Mouse (Mus musculus): ENCODE measurements around the gene St3gal3.
A peak's percentile ranks its signal among the peaks of the same experiment; 100 is the strongest.

Gene St3gal3

DNA sequence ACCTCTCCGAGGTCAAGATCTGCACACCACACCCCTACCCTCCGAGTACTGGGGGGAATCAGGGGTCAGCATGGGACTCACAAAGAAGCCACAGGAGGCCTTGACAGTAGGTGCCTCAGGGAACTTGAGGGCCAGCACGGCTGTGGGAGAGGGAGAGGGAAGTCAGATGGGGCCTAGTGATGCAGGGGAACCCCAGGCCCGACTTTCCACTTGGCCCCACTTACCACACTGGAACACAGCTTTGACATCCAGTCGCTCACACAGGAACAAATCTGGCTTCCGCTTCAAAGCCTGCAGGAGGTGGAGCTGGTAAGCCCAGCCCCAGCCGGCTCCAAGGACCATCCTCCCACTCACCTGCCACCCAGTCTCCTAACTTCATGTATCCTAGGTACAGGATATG lies 239.4 kb downstream of the St3gal3 start:
- no peak for DNase-seq (ENCODE audit: low spot score)

DNA sequence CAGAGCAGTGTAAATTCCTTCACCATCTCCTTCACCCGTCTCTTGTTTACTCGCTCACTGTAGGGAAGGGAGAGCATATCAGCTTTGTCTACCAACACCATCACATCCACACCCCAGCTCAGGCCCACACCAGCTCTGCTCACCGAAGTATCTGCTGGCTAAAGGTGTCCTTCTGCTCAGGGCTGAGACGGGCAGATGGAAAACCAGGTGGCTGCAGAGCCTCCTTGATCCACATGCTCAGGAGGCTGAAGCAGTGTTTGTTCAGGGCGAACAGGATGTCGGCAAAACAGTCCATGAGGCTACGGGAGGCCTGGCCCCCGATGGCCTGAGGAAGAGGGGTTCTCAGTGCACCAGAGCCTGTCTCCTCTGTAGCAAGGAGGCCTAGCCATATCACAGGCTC lies 240.1 kb downstream of the St3gal3 start:
- no peak for DNase-seq (ENCODE audit: low spot score)

DNA sequence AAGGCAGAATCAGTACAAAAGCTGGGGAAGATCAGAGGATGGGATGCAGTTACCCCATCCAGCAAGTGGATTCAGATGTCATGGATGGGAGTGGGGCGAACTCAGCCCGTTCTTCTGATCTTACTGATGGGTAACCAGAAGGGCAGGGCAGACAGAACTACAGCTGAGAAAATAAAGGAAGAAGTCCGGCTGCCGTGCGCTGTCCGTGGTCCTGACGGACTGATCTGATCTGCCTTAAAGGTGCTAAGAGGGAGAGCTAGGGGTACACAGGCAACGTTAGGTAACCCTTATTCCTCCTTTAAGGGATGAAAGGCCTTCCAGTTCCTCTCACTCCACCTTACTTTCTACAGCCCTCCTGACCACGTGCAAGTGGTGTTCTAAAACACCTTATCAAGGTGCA lies 241.3 kb downstream of the St3gal3 start:
- no peak for DNase-seq (ENCODE audit: low spot score)

DNA sequence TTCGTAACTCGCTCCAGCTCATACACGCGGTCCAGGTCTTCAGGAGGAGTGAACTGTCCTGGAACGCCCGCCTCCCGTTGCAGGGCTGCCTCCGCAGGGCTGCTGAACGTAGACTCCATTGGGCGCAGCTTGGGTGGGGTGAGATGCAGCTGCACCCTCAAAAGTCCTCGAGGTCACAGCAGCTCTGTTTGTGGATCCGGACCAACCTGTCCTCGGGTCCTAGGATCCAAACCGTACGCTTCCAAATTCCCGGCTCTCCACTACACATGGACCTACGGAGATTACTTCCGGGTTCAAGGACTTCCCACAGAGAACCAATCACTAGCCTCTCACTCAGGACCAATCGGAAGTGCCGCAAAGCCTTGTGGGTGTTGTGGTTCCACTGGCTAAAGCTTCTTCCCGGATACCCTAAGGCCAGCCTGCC lies 243.0 kb downstream of the St3gal3 start, which contains the start of gene Dph2:
Gene Dph2 (minus strand): TSS at position 295 of the 424 bp plus-strand sequence.
- peak; percentile 72 for DNase-seq (ENCODE audit: low spot score)

DNA sequence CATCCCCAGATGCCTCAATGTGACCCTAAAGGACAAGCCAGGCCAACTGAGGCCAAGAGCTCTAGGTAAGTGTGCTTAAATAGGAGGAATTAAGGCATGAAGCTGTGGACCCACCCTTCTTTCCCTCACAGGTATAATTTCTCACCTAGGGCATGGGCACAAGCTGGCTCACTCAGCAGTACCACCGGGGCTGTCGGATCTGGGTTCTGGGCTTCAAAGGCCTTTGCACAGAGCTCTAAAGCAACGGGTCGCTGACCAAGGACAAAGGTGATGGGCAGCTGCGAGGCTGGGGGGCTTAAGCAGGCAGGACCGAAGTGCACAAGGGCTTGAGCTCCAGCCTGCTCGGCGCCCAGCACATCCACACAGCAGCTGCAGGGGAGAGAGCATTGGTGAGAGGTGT lies 244.0 kb downstream of the St3gal3 start:
- no peak for DNase-seq (ENCODE audit: low spot score)

DNA sequence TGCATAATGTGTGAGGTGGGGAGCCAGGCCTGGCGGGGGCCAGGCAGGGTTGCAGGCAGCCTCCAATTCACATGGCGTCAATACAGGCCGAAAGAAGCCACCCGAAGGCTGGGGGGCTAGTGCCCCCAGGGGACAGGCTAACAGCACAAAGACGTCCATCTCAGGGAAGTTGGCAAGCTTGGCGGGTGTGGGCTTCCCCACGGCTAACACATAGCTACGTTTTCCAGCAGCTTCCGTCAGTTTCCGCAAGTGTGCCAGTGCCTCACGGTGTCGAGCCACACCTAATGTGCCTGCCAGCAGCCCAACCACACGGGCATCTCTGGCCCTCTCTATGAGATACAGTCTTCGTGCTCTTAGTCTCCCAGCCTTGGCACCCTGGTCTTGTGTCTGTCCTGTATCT lies 244.7 kb downstream of the St3gal3 start:
- no peak for DNase-seq (ENCODE audit: low spot score)

DNA sequence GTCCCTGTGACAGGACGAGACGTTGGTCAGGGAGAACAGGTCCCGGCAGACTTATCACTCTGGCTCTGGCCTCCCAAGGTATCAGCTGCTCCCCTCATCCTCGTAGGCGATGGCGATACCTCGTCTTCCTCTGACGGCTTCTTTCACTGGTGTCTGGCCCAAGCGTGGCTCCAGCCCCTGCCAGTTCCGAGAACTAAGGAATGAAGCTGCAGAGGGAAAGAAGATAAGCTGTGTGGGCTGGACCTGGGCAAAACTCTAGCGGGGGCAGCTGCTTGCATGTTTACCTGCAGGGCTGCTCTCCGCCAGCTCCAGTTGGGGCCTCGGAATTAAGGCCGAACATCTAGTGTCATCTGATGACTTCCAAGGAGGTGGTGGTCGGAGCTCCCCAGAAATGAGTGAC lies 245.2 kb downstream of the St3gal3 start:
- DNase-seq (ENCODE audit: low spot score), result no peak

DNA sequence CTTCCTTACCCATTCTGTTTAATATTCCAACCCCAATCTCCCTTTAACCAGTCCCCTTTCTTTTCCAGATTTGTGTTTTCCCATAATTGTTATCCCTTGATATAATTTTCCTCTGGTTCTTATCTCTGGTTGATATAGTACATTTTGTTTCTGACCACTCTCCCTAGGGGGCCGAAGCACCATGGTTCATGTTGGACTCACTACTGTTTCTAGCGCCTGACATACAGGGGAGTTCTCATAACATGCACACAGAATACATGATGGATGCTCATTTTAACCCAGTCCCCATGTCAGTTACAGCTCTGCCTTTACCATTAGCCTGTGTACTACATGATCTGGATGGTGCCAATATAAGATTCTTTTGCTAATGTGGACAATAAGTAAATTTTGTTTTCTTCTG lies 246.8 kb downstream of the St3gal3 start:
- DNase-seq (ENCODE audit: low spot score), result no peak

DNA sequence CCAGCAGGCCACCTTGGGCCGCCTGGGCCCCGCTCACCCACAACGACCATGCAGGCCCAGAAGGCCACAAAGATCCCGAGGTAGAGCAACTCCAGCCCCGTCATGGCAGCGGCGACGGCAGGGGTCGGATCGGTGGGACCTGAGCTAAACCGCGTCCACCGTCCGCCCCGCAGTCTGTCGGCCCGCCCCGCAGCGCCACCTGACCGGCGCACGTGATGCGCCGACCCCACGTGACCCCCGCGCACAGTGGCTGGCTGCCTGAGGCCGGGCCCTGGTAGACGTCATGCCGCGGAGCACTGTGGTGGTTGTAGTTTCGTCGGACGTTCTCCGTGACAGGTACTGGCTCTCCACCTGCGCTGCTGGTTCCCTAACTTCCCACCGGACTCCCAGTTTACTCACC lies 247.6 kb downstream of the St3gal3 start, which contains the start of gene Atp6v0b:
Gene Atp6v0b (minus strand): TSS at position 201 of the 400 bp plus-strand sequence.
- peak; percentile 82 for DNase-seq (ENCODE audit: low spot score)

DNA sequence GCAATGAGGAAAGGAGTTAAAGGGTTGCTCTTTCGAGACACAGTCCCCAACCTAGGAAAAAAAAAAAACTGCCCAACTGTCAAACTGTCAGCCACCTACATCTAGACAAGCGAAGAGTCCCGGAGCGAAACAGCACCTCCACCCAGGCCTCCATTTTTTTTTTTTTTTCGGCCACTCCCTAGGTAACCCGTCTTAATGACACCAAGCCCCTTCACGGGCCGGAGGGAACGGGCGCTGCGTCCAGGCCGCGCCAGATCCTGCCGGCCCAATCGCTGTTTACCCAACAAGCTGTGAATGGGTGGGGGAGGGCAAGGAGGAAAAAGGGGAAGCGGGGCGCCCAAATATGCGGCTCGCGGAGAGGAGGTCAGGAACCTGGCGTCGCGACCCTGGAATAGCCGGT lies 248.1 kb downstream of the St3gal3 start:
- no peak for DNase-seq (ENCODE audit: low spot score)

DNA sequence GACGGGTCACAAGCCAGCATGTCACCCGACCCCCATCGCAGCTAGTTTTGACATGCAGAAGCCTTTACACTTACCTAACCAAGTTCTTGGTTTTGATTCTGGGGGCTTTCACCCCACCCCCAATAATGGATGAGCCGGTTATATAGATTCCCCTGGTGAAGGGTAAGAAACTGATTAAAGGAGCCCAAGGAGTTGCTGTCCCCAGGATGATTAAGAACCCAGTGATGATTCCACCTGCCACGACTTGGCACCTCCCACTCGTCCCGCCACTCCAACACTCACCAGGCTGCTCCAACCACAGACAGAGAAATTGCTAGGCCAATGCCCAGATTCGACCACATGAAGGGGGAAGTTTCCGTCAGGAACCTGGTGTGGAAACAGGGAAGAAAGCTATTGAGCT lies 248.7 kb downstream of the St3gal3 start:
- no peak for DNase-seq (ENCODE audit: low spot score)

DNA sequence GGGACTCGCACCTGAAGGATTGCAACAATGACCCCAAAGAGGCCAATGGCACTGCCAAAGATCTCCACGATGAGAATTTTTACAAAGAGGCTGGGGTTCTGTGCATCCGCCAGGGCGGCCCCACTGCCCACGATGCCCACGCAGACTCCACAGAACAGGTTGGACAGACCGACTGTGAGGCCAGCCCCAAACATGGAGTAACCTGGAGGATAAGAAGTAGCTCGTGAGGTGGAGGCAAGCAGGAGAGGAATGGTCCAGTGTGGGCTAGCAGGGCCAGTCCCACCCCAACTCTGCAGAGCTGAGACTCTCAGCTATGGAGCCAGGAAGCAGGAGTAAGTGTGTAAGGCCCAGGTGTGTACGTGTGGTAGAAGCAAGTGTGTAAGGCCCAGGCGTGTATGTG lies 249.6 kb downstream of the St3gal3 start:
- no peak for DNase-seq (ENCODE audit: low spot score)

DNA sequence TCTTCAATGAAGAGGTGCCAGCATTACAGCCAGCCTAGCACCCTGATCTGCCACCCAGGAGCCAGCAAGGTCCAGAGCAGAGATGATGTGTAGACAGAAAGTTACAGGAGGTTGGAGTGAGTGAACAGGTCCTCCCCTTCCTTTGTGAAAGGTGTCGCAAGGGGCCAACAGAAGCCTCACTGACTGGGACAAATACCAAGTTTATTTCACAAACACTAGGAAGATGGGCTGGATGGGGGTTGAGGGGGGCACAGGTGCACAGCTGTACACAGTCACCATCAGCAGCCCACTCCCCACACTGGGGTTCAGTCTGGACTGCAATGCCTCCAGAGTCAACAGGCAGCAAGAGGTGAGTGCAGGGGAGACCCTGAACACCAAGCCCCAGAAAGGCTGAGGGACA lies 250.6 kb downstream of the St3gal3 start:
- no peak for DNase-seq (ENCODE audit: low spot score)

DNA sequence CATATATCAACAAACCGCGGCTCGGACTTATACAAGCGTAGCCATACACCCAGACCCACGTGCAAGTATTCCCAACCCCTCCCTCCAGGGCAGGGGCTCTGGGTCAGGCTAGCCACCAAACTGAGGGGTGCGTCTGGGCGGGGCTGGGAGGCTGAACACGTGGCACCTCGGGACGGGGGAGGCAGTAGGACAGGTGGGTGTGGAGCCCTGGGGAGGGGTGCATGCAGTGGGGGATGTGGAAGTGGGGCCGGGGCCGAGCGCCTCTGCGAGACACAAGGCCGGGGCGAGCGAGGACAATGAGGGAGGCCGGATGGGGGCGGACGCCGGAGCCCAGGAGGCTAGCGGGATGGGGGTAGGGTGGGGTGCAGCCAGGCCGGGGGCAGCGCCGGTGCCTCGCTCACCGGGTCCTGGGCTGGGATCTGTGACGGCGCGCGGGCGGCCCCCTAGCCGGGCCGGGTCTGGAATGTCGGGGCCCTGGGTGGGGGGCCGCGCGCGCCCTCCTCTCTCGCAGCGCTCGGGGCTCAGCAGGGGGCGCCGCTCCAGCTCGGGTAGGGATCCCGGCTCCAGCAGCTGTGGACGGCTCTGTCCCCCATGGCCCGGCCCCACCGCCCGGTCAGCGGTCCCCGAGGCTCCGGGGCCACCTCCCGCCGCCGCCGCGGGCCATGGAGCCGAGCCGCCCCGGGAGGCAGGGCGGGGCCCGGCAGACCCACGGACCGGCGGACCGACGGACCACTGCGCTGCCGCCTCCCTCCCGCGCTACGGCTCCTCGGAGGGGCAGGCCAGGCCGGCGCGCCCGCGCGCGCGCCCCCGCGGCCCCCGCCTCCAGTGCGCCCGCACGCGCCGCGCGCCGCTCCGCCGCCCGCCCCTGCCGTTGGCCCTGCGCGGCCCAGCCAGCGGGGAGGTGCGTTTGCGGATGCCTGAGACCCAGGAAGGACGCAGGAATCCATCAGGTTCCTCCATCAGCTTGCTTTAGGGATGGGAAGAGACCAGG lies 251.7 kb downstream of the St3gal3 start, which contains the start of gene B4galt2:
Gene B4galt2 (minus strand): TSS at position 787 of the 991 bp plus-strand sequence.
- no peak for DNase-seq (ENCODE audit: low spot score)
